Mouse (Mus musculus): ENCODE measurements at regions not wholly inside any gene's neighbourhood (a gene's known extent, or its start where the extent isn't known, plus 50 kb on each side); places are given as distances from the start of the nearest gene placed in this dataset.

- Histone ChIP-seq H3K27me3 (ENCODE audit: insufficient read depth, low read length) (no peaks in the 10 kb centered on the region), H3K4me3 (ENCODE audit: low read length) (no peak overlapping the region), H3K27ac (no peak overlapping the region), H3K4me2 (ENCODE audit: low read depth, low read length) (no peak overlapping the region), H3K9ac (replicated peaks; ENCODE audit: low read length) (no peak overlapping the region), H3K36me3 (ENCODE audit: insufficient read depth, low read length) (no peaks in the 10 kb centered on the region), H3K4me1 (ENCODE audit: insufficient read depth, low read length) (peaks cover 14% of the 10 kb centered on the region; the same call in 1 of the 2 replicates), H3K9me3 (ENCODE audit: low read length) (no peaks in the 10 kb centered on the region)
- ATAC-seq (peak; percentile 55; the same call in 1 of the 2 replicates), DNase-seq (ENCODE audit: low spot score) (peak; percentile 37)
- WGBS: 41% methylated on average over 16 of the region's 16 CpGs
- TF ChIP-seq CTCF (IDR thresholded peaks at IDR 0.05; ENCODE audit: low read depth): no peak
These were observed 125.6 kb upstream of the Aldh1b1 start for GRCm38 (mm10) chr4:45673081-45673819.

GRCm38 (mm10) chr4:45672262-45673076 is 126.4 kb upstream of the Aldh1b1 start:
- no peak for TF ChIP-seq CTCF (IDR thresholded peaks at IDR 0.05; ENCODE audit: low read depth)
- peak overlapping the region; percentile 21; the same call in 1 of the 2 replicates for H3K27ac ChIP-seq
- peak; percentile 60 for DNase-seq (ENCODE audit: low spot score)

GRCm38 (mm10) chr4:45664372-45664771 is 132.1 kb upstream of the Shb start:
- 91% methylated on average over 8 of the region's 8 CpGs for WGBS
- TF ChIP-seq CTCF (IDR thresholded peaks at IDR 0.05; ENCODE audit: low read depth): no peak

More at GRCm38 (mm10) chr4:45672262-45673076, 126.4 kb upstream of the Aldh1b1 start:
- H3K36me3 ChIP-seq (ENCODE audit: insufficient read depth, low read length): no peaks in the 10 kb centered on the region
- no peaks in the 10 kb centered on the region for H3K9me3 ChIP-seq (ENCODE audit: low read length)
- no peak overlapping the region for H3K4me3 ChIP-seq (ENCODE audit: low read length)
- H3K27me3 ChIP-seq (ENCODE audit: insufficient read depth, low read length): no peaks in the 10 kb centered on the region
- H3K9ac ChIP-seq (replicated peaks; ENCODE audit: low read length): no peak overlapping the region
- no peak overlapping the region for H3K4me2 ChIP-seq (ENCODE audit: low read depth, low read length)
- H3K4me1 ChIP-seq (ENCODE audit: insufficient read depth, low read length): peaks cover 14% of the 10 kb centered on the region; the same call in 1 of the 2 replicates
- ATAC-seq: peak; percentile 29; the same call in 1 of the 2 replicates
- WGBS: 20% methylated on average over 16 of the region's 16 CpGs

DNA sequence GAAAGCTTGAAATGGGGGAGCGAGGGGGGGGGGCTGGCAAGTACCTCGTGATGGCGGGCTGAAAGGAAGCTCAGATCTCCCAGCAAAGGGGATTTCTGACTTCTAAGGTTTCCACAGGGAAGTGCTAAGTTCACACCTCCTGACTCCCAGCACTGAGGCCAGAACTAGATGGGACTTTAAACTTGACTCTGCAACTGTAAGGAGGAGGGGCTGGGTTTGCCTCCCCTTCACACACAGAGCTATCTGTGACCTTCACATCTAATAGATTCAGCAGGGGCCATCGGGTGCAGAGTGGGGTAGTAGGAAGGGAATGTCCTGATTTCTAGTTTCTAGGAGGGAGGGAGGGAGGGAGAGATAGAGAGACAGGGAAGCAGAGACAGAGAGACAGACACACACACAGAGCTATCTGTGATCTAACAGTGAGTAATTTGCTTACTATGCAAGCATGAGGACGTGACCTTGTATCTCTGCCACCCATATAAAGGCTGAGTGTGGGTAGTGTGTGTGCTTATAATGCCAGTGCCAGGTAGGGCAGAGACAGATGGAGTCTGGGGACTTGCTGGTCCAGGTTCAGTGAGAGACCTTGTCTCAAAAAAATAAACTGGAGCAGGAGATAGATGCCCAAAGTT is 125.2 kb upstream of the Shb start:
- no peak overlapping the region for H3K4me2 ChIP-seq (ENCODE audit: low read depth, low read length)
- WGBS: 42% methylated on average over 5 of the region's 5 CpGs
- DNase-seq (ENCODE audit: low spot score) (no peak), ATAC-seq (no peak)
- no peaks in the 10 kb centered on the region for H3K36me3 ChIP-seq (ENCODE audit: insufficient read depth, low read length)
- no peak overlapping the region for H3K27ac ChIP-seq
- no peak overlapping the region for H3K9ac ChIP-seq (replicated peaks; ENCODE audit: low read length)
- no peak for TF ChIP-seq CTCF (IDR thresholded peaks at IDR 0.05; ENCODE audit: low read depth)
- H3K4me1 ChIP-seq (ENCODE audit: insufficient read depth, low read length): 0 out of 2 replicates have a peak, but pooled peaks cover 8% of the 10 kb centered on the region
- H3K9me3 ChIP-seq (ENCODE audit: low read length): no peaks in the 10 kb centered on the region
- H3K27me3 ChIP-seq (ENCODE audit: insufficient read depth, low read length): no peaks in the 10 kb centered on the region
- no peak overlapping the region for H3K4me3 ChIP-seq (ENCODE audit: low read length)

More at GRCm38 (mm10) chr4:45664372-45664771, 132.1 kb upstream of the Shb start:
- no peaks in the 10 kb centered on the region for H3K27me3 ChIP-seq (ENCODE audit: insufficient read depth, low read length)
- no peak overlapping the region for H3K4me2 ChIP-seq (ENCODE audit: low read depth, low read length)
- ATAC-seq: no peak
- no peaks in the 10 kb centered on the region for H3K4me1 ChIP-seq (ENCODE audit: insufficient read depth, low read length)
- no peak overlapping the region for H3K9ac ChIP-seq (replicated peaks; ENCODE audit: low read length)
- H3K9me3 ChIP-seq (ENCODE audit: low read length): no peaks in the 10 kb centered on the region
- H3K36me3 ChIP-seq (ENCODE audit: insufficient read depth, low read length): no peaks in the 10 kb centered on the region
- no peak overlapping the region for H3K27ac ChIP-seq
- no peak for DNase-seq (ENCODE audit: low spot score)
- H3K4me3 ChIP-seq (ENCODE audit: low read length): no peak overlapping the region

- Histone ChIP-seq H3K9ac (replicated peaks; ENCODE audit: low read length) (no peak overlapping the region), H3K27ac (no peak overlapping the region), H3K4me3 (ENCODE audit: low read length) (no peak overlapping the region), H3K36me3 (ENCODE audit: insufficient read depth, low read length) (no peaks in the 10 kb centered on the region), H3K9me3 (ENCODE audit: low read length) (no peaks in the 10 kb centered on the region), H3K4me2 (ENCODE audit: low read depth, low read length) (no peak overlapping the region), H3K27me3 (ENCODE audit: insufficient read depth, low read length) (no peaks in the 10 kb centered on the region), H3K4me1 (ENCODE audit: insufficient read depth, low read length) (0 out of 2 replicates have a peak, but pooled peaks cover 8% of the 10 kb centered on the region)
- 65% methylated on average over 5 of the region's 5 CpGs for WGBS
- DNase-seq (ENCODE audit: low spot score) (no peak), ATAC-seq (no peak)
- no peak for TF ChIP-seq CTCF (IDR thresholded peaks at IDR 0.05; ENCODE audit: low read depth)
These were observed 123.5 kb upstream of the Shb start for GRCm38 (mm10) chr4:45655780-45656179.

DNA sequence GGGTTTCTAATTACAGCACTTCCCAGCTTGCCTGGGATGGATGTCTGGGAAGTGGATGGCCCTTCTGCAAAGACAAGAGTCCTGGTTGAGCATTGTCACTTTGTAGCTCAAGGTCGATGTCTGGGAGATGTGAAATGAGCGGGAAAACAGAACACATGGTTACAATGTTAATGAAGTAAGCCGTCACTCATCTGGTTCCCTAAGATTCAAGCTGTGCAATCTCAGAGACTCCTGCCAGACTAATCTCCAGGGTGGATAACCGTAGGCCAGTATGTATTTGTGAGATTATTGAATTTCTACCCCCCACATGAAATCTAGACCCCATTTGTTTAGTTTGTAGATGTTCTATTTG is 122.5 kb upstream of the Shb start:
- no peaks in the 10 kb centered on the region for H3K9me3 ChIP-seq (ENCODE audit: low read length)
- no peaks in the 10 kb centered on the region for H3K36me3 ChIP-seq (ENCODE audit: insufficient read depth, low read length)
- H3K9ac ChIP-seq (replicated peaks; ENCODE audit: low read length): no peak overlapping the region
- H3K4me1 ChIP-seq (ENCODE audit: insufficient read depth, low read length): 0 out of 2 replicates have a peak, but pooled peaks cover 8% of the 10 kb centered on the region
- no peaks in the 10 kb centered on the region for H3K27me3 ChIP-seq (ENCODE audit: insufficient read depth, low read length)
- H3K4me2 ChIP-seq (ENCODE audit: low read depth, low read length): peak overlapping the region; percentile 36
- ATAC-seq (no peak), DNase-seq (ENCODE audit: low spot score) (peak; percentile 35)
- no peak overlapping the region for H3K27ac ChIP-seq
- WGBS: 11% methylated on average over 4 of the region's 4 CpGs
- H3K4me3 ChIP-seq (ENCODE audit: low read length): no peak overlapping the region
- no peak for TF ChIP-seq CTCF (IDR thresholded peaks at IDR 0.05; ENCODE audit: low read depth)
